Mouse (Mus musculus): ENCODE results near the gene Lrp4. TPM values are rescaled to one million over a fixed set of nuclear protein-coding genes. Genes with fewer than 3 reads are reported as not detected.

Gene Lrp4
- polyA plus RNA-seq, 1 experiment = 0.44 TPM

- H3K27ac ChIP-seq (ENCODE audit: control insufficient read depth, insufficient read depth, low read depth, low read length) = no peak overlapping the region
- TF ChIP-seq CTCF (IDR thresholded peaks at IDR 0.05; ENCODE audit: control insufficient read depth, insufficient read depth, insufficient replicate concordance, low read depth, low read length) = no peak
- TF ChIP-seq POLR2A (IDR thresholded peaks at IDR 0.05; ENCODE audit: control insufficient read depth, low read depth, low read length) = no peak
These were observed 50.8 kb downstream of the Lrp4 start for GRCm38 (mm10) chr2:91508076-91508475.

GRCm38 (mm10) chr2:91517186-91517585, 59.9 kb downstream of the Lrp4 start:
- TF ChIP-seq POLR2A (IDR thresholded peaks at IDR 0.05; ENCODE audit: control insufficient read depth, low read depth, low read length) = no peak
- no peak for TF ChIP-seq CTCF (IDR thresholded peaks at IDR 0.05; ENCODE audit: control insufficient read depth, insufficient read depth, insufficient replicate concordance, low read depth, low read length)
- Histone ChIP-seq H3K27ac (ENCODE audit: control insufficient read depth, insufficient read depth, low read depth, low read length) (no peak overlapping the region), H3K4me3 (ENCODE audit: control insufficient read depth, low read depth, low read length) (no peak overlapping the region), H3K27me3 (ENCODE audit: control insufficient read depth, insufficient read depth, low read length) (no peaks in the 10 kb centered on the region), H3K4me1 (ENCODE audit: control insufficient read depth, insufficient read depth, low read length) (no peaks in the 10 kb centered on the region), H3K36me3 (ENCODE audit: control insufficient read depth, insufficient read depth, low read length) (no peaks in the 10 kb centered on the region)

More at GRCm38 (mm10) chr2:91508076-91508475, 50.8 kb downstream of the Lrp4 start:
- Histone ChIP-seq H3K27me3 (ENCODE audit: control insufficient read depth, insufficient read depth, low read length) (no peaks in the 10 kb centered on the region), H3K4me1 (ENCODE audit: control insufficient read depth, insufficient read depth, low read length) (no peaks in the 10 kb centered on the region), H3K4me3 (ENCODE audit: control insufficient read depth, low read depth, low read length) (no peak overlapping the region), H3K36me3 (ENCODE audit: control insufficient read depth, insufficient read depth, low read length) (no peaks in the 10 kb centered on the region)

- H3K27ac ChIP-seq (ENCODE audit: control insufficient read depth, insufficient read depth, low read depth, low read length) = peak within 1 kb of the TSS; percentile 82
- no peaks in the 10 kb centered on the region; the same call in 1 of the 2 replicates for H3K36me3 ChIP-seq (ENCODE audit: control insufficient read depth, insufficient read depth, low read length)
- no peaks in the 10 kb centered on the region for H3K27me3 ChIP-seq (ENCODE audit: control insufficient read depth, insufficient read depth, low read length)
- peak within 1 kb of the TSS; percentile 92 for H3K4me3 ChIP-seq (ENCODE audit: control insufficient read depth, low read depth, low read length)
- TF ChIP-seq CTCF (IDR thresholded peaks at IDR 0.05; ENCODE audit: control insufficient read depth, insufficient read depth, insufficient replicate concordance, low read depth, low read length) = no peak
- TF ChIP-seq POLR2A (IDR thresholded peaks at IDR 0.05; ENCODE audit: control insufficient read depth, low read depth, low read length) = peak; percentile 68
- no peaks in the 10 kb centered on the region; the same call in 1 of the 2 replicates for H3K4me1 ChIP-seq (ENCODE audit: control insufficient read depth, insufficient read depth, low read length)
These were observed 69.2 kb downstream of the Lrp4 start, which contains the start of gene Ckap5 for GRCm38 (mm10) chr2:91526294-91527146. Ckap5 (plus strand) TSS chr2:91526762.

GRCm38 (mm10) chr2:91527147-91527486, 69.8 kb downstream of the Lrp4 start:
- Histone ChIP-seq H3K27ac (ENCODE audit: control insufficient read depth, insufficient read depth, low read depth, low read length) (peak overlapping the region; percentile 82), H3K27me3 (ENCODE audit: control insufficient read depth, insufficient read depth, low read length) (no peaks in the 10 kb centered on the region), H3K4me1 (ENCODE audit: control insufficient read depth, insufficient read depth, low read length) (no peaks in the 10 kb centered on the region; the same call in 1 of the 2 replicates), H3K4me3 (ENCODE audit: control insufficient read depth, low read depth, low read length) (peak overlapping the region; percentile 92), H3K36me3 (ENCODE audit: control insufficient read depth, insufficient read depth, low read length) (no peaks in the 10 kb centered on the region; the same call in 1 of the 2 replicates)
- TF ChIP-seq CTCF (IDR thresholded peaks at IDR 0.05; ENCODE audit: control insufficient read depth, insufficient read depth, insufficient replicate concordance, low read depth, low read length) (no peak), POLR2A (IDR thresholded peaks at IDR 0.05; ENCODE audit: control insufficient read depth, low read depth, low read length) (no peak)

- TF ChIP-seq POLR2A (IDR thresholded peaks at IDR 0.05; ENCODE audit: control insufficient read depth, low read depth, low read length) = peak; percentile 43; the same call in 1 of the 2 replicates
- no peak for TF ChIP-seq CTCF (IDR thresholded peaks at IDR 0.05; ENCODE audit: control insufficient read depth, insufficient read depth, insufficient replicate concordance, low read depth, low read length)
- H3K27ac ChIP-seq (ENCODE audit: control insufficient read depth, insufficient read depth, low read depth, low read length) = peak overlapping the region; percentile 80
- peaks cover 6% of the 10 kb centered on the region; the same call in 1 of the 2 replicates for H3K4me1 ChIP-seq (ENCODE audit: control insufficient read depth, insufficient read depth, low read length)
- H3K4me3 ChIP-seq (ENCODE audit: control insufficient read depth, low read depth, low read length) = peak overlapping the region; percentile 68
- H3K27me3 ChIP-seq (ENCODE audit: control insufficient read depth, insufficient read depth, low read length) = no peaks in the 10 kb centered on the region
- no peaks in the 10 kb centered on the region for H3K36me3 ChIP-seq (ENCODE audit: control insufficient read depth, insufficient read depth, low read length)
These were observed 80.4 kb downstream of the Lrp4 start for GRCm38 (mm10) chr2:91537588-91538205.

Other genes with a start within 250 kb of the Lrp4 start
- 13.2 and 13.7 TPM in 2 replicates for gene Ddb2, start 220.5 kb upstream of the Lrp4 start, polyA plus RNA-seq (2012; rRNA removed)
- gene Pacsin3, start 201.6 kb upstream of the Lrp4 start, polyA plus RNA-seq (2012; rRNA removed) = 3.9 and 5.7 TPM in 2 replicates
- gene Arfgap2, start 192.5 kb upstream of the Lrp4 start, polyA plus RNA-seq (2012; rRNA removed) = 29.1 and 34.6 TPM in 2 replicates
- 81.5 and 91.7 TPM in 2 replicates for gene 1110051M20Rik, start 12.8 kb upstream of the Lrp4 start, polyA plus RNA-seq (2012; rRNA removed)
- 26.4 and 36.3 TPM in 2 replicates for gene Ckap5, start 69.3 kb downstream of the Lrp4 start, polyA plus RNA-seq (2012; rRNA removed)
- 0.08 and 0.14 TPM in 2 replicates for gene F2, start 178.9 kb downstream of the Lrp4 start, polyA plus RNA-seq (2012; rRNA removed)
- 6.3 and 6.5 TPM in 2 replicates for gene Zfp408, start 192.3 kb downstream of the Lrp4 start, polyA plus RNA-seq (2012; rRNA removed)
- gene Arhgap1, start 192.3 kb downstream of the Lrp4 start, polyA plus RNA-seq (2012; rRNA removed) = 22.8 and 23.7 TPM in 2 replicates